Comparison of ENCODE assay signal across 11 mouse cellular contexts in genomic region chr12:85619898-85620443, GRCm38 (mm10). TPM values are rescaled to one million over a fixed set of nuclear protein-coding genes. Genes with fewer than 3 reads are reported as not detected.
DNase-seq lines count a peak whose midpoint lies in the region; TF ChIP-seq lines count a peak whose summit lies in the region.
"Had no signal": no experiment of that assay in that cellular context is flagged by ENCODE, and none has a peak within 500 bp of the region (broad histone marks: within the 10 kb centered on the region; RNA-seq: fewer than 3 reads in every experiment).

No protein-coding gene starts in this region.

- peak overlapping the region; percentile 58; the same call in 1 of the 2 replicates for H3K27ac ChIP-seq in cerebellum, adult 2 months (ENCODE audit: insufficient read depth, low read length)
- H3K27ac ChIP-seq in heart, adult 2 months = no peak overlapping the region
- H3K27ac ChIP-seq: limb, embryonic 10.5 days; stomach, embryonic 15.5 days had no signal

- H3K9ac ChIP-seq in heart, adult 2 months (ENCODE audit: low read depth, low read length) = no peak overlapping the region
- H3K9ac ChIP-seq: stomach, embryonic 15.5 days had no signal

- H3K79me2 ChIP-seq in heart, adult 2 months (replicated peaks; ENCODE audit: control insufficient read depth, insufficient read depth, low read length) = peaks cover 3% of the 10 kb centered on the region; the same call in 1 of the 2 replicates

- no peak overlapping the region for H3K4me3 ChIP-seq in cerebellum, adult 2 months (replicated peaks; ENCODE audit: insufficient read depth, low read depth, low read length)
- H3K4me3 ChIP-seq in heart, adult 2 months = no peak overlapping the region
- H3K4me3 ChIP-seq: limb, embryonic 10.5 days; stomach, embryonic 15.5 days had no signal

- peak in 1 of 2 experiments; percentile 47 for DNase-seq in cerebellum, adult 2 months
- DNase-seq in cerebellum, adult 11 months = no peak
- DNase-seq in right cerebral cortex, adult 18-20 months = peak; percentile 55
- no peak for DNase-seq in right cerebral cortex, postnatal 25 days
- peak; percentile 56 to 77 for DNase-seq in kidney, postnatal 25 days
- no peak for DNase-seq in heart, adult 2 months
- DNase-seq in heart, adult 8-10 months (ENCODE audit: low spot score) = no peak
- no peak for DNase-seq in adrenal gland, adult 2 months
- DNase-seq: heart, adult 11 months had no signal

- TF ChIP-seq POLR2A in cerebellum, adult 2 months (IDR thresholded peaks at IDR 0.05; ENCODE audit: borderline replicate concordance, insufficient read depth, low read length) = no peak
- TF ChIP-seq POLR2A in heart, adult 2 months (IDR thresholded peaks at IDR 0.05; ENCODE audit: insufficient read depth, low read depth, low read length) = no peak

- 0 out of 2 replicates have a peak, but pooled peaks cover 5% of the 10 kb centered on the region for H3K36me3 ChIP-seq in heart, adult 2 months (ENCODE audit: control insufficient read depth, insufficient read depth, low read length)
- H3K36me3 ChIP-seq: limb, embryonic 10.5 days; stomach, embryonic 15.5 days had no signal

- TF ChIP-seq EP300 in heart, adult 2 months (IDR thresholded peaks at IDR 0.05; ENCODE audit: insufficient read depth, low read depth, low read length) = no peak

- no peak for TF ChIP-seq CTCF in cerebellum, adult 2 months (IDR thresholded peaks at IDR 0.05; ENCODE audit: borderline replicate concordance, insufficient read depth, low read depth, low read length)
- no peak for TF ChIP-seq CTCF in heart, adult 2 months (IDR thresholded peaks at IDR 0.05)

- peaks cover 35% of the 10 kb centered on the region for H3K4me1 ChIP-seq in cerebellum, adult 2 months (ENCODE audit: control insufficient read depth, insufficient read depth, low read length)
- peaks cover 13% of the 10 kb centered on the region for H3K4me1 ChIP-seq in heart, adult 2 months (ENCODE audit: control insufficient read depth, insufficient read depth, low read length)

- no peaks in the 10 kb centered on the region for H3K27me3 ChIP-seq in cerebellum, adult 2 months (ENCODE audit: control insufficient read depth, insufficient read depth, low read length)
- no peaks in the 10 kb centered on the region for H3K27me3 ChIP-seq in heart, adult 2 months (ENCODE audit: control insufficient read depth, insufficient read depth, low read length)
- H3K27me3 ChIP-seq: stomach, embryonic 15.5 days had no signal

- intact Hi-C loops in heart, adult 2 months (cut with DNase I) = no loop called here

- WGBS in cerebellum, adult 2 months = 29% methylated on average over 11 of the region's 11 CpGs
- 70% methylated on average over 11 of the region's 11 CpGs for WGBS in heart, adult 2 months

RNA-seq across cellular contexts. Expression of gene Jdp2, which starts 21.1 kb away (rescaled TPM):
- 27.5 and 28.7 TPM in 2 replicates for polyA plus RNA-seq in cerebellum, adult 2 months (2012; rRNA removed)
- total RNA-seq in heart, adult 2 months (2021) = 10 to 100 TPM in 1 of 2 experiments, 1 to 10 TPM in 1; 7.5 to 15.9 TPM
- 4.3 and 4.6 TPM in 2 replicates for polyA plus RNA-seq in heart, adult 2 months (2012; rRNA removed)
- 1 to 10 TPM; 6.5 to 9.2 (median 7.9) TPM for total RNA-seq in heart, adult 8-10 months (2022)
- 10 to 100 TPM; 17.6 to 22.1 TPM for total RNA-seq in adrenal gland, adult 2 months (2021)
- 16.3 and 16.9 TPM in 2 replicates for polyA plus RNA-seq in adrenal gland, adult 2 months (2012; rRNA removed)
- polyA plus RNA-seq: limb, embryonic 10.5 days had no signal

Comparison
In these comparisons a context has a peak if more than half of its experiments do, and no peak if none do; other contexts are left out.
1. DNase-seq: peak in right cerebral cortex, adult 18-20 months (single experiment) and kidney, postnatal 25 days (2 of 2); none in cerebellum, adult 11 months (single experiment), right cerebral cortex, postnatal 25 days (single experiment), heart, adult 2 months (0 of 2), heart, adult 8-10 months (single experiment) and adrenal gland, adult 2 months (single experiment).